Mouse (Mus musculus) skeletal muscle tissue, adult 2 months (tissue): Measurements from ENCODE around the gene Serpinb11.

ENCODE experiments used
- DNase-seq: peaks from one replicate; pipeline ENCODE4 v3.0.0-alpha.2; 2012; ENCODE audit warnings: low read depth, low spot score

The Serpinb11 gene

DNA sequence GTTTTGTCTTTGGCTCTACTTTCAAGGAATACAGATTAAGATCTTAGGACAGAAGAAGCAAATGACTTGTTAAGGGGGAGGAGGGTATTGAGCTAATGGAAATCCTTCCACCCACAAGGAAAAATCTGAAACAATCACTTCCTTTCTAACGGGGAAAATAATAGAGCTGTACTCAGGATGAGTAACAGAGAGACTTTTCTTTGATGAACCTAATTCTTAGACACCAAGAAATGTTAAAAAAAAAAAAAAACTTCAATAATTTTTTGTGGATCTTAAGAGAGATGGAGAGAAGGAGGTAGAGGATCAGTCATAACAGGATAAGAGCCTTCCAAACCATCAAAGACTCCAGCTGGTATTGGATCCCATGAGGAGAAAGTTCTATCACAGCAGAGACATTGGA, at the start of gene Serpinb11:
Gene Serpinb11 (plus strand): TSS at position 301 of the 400 bp plus-strand sequence.
- no peak for DNase-seq

GRCm38 (mm10) chr1:107345979-107346378, 15.0 kb upstream of the Serpinb11 start:
- DNase-seq = no peak

GRCm38 (mm10) chr1:107346788-107347187, 14.2 kb upstream of the Serpinb11 start:
- no peak for DNase-seq

- DNase-seq = no peak
Measured at GRCm38 (mm10) chr1:107350392-107350791, 10.6 kb upstream of the Serpinb11 start.

- DNase-seq = no peak
Measured at GRCm38 (mm10) chr1:107351115-107351514, 9.9 kb upstream of the Serpinb11 start.

GRCm38 (mm10) chr1:107353046-107353445, 8.0 kb upstream of the Serpinb11 start:
- DNase-seq = no peak

DNA sequence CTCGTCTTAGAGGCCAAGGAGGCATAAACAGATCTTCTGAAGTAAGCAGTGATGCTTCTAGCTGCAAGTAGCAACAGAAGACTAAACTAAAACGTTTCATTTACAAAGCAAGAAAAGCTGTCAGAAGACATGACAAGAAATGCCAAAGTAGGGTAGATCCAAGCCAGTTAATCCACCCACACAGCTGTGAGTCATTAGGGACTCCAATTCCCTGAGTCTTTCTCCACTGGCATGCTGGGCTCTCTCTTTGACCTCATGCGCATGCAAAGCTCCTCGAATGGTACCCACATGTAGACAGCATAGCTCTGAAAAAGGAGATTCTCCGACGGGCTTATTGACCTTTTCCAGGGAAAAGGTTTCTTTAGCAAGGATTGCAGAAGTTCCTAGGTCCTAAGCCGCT, 5.0 kb downstream of the Serpinb11 start:
- DNase-seq = no peak

- DNase-seq = no peak
Measured at GRCm38 (mm10) chr1:107368944-107369343, 7.9 kb downstream of the Serpinb11 start.

DNA sequence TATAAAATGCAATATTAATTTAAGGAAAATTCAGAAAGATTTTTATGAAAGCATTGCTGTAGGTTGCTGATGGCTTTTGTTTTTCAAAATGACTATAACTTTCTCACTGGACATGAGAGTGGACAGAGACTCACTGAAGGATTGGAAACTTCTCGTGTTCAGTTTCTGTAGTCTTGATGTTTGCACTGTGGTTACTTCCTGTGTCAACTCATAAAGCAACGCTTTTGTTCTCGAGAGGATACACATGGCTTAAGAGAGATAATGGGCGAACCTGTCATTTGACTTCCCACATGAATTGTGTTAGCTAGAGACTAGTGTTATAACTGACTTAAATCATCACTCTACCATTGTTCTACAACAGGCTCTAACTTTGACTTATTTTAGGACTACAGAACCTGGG, 16.0 kb downstream of the Serpinb11 start:
- DNase-seq = no peak

- no peak for DNase-seq
Measured at GRCm38 (mm10) chr1:107378368-107378767, 17.4 kb downstream of the Serpinb11 start.

GRCm38 (mm10) chr1:107381491-107381890, 20.5 kb downstream of the Serpinb11 start:
- no peak for DNase-seq

DNA sequence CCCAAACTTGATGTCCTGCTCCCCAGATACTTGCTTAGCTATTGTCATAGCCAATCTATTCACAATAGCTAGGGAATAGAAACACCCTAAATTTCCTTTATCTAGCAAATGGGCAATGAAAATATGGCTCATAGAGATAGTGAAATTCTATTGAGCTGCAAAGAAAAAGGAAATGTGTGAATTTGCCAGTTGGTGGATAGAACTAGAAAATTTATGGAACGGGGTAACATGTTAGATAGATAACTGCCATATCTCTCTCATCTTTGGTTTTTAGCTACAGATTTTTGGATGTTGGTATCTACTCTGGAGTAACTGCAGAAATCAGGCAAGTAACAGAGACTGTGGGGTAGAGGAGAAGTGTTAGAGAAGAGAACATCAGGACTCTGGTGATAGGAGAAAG, 21.4 kb downstream of the Serpinb11 start:
- DNase-seq = no peak

DNA sequence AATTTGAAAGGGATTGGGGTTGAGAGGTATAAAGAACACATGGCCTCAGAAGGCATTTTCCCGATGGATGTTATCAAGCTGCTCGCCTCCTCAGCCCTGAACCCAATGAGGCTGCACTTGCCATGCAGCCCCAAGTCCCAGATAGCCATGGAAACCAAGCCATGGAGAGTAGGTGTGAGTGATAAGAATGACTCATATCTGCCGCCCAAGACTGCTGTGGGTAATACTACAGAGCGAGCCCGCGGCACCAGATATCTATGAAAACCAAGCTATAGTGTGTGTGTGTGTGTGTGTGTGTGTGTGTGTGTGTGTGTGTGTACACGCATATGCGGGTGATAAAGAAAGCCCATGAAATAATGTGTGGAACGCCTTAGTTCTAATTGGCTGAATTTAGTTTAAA, 23.5 kb downstream of the Serpinb11 start:
- no peak for DNase-seq

DNA sequence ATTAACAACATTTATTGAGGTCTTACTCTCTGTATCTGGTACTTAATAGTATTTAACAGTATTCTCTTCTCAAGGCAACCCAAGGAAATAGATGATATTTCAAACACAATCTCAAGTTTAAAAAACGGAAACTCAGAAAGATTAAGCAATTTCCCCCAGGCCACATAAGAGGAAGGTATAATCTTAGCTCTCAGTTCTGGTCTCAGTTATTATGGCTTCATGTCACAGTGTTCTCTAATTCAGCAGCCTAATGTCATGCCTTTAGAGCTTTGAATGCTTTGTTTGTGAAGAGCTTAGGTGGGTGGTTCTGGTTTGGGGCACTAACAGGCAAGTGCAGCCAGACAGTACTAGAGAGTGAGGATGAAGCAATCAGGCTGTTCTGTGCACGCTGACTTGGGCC, 28.8 kb downstream of the Serpinb11 start:
- no peak for DNase-seq

DNA sequence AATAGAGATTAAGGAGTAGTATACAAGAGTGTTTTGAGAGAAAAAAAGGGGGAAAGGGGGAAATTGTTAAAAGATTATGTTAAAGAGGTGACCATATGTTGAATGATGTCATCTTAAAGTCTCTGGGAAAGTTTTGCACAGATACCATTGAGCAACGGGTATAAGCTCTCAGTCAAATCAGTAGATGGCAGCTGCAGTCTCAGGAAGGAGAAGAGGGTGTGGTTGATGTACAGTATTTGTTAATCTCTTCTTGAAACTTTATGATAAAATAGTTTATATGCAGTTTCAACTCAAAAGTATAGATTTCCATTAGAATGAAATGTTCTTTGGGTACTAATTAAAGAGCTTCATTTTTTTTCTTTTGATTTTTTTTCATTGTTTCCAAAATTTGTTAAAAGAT, 36.5 kb downstream of the Serpinb11 start:
- no peak for DNase-seq

- DNase-seq = no peak
Measured at GRCm38 (mm10) chr1:107399355-107399754, 38.4 kb downstream of the Serpinb11 start, which contains the start of gene Serpinb7. Gene Serpinb7, plus strand, starts transcription at chr1:107399655.

- DNase-seq = no peak
Measured at GRCm38 (mm10) chr1:107402082-107402481, 41.1 kb downstream of the Serpinb11 start.

DNA sequence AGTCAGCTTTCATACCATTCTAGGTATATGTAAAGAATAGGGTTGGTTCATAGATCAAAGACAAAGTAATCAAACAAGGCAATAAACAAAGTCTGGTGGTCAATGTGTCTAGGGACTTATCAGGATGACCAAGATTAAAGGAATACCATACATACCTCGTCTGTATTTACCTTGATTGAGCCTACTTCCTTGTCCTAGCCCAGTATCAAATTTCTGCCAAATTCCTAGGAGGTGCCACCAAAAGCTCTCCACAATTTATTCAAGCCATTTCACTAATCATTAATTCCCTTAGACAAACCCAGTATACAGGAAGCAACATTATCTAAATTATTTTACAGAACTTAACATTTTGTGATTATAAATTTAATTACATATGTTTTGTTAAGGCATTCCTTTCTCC, 53.7 kb downstream of the Serpinb11 start:
- DNase-seq = no peak

DNA sequence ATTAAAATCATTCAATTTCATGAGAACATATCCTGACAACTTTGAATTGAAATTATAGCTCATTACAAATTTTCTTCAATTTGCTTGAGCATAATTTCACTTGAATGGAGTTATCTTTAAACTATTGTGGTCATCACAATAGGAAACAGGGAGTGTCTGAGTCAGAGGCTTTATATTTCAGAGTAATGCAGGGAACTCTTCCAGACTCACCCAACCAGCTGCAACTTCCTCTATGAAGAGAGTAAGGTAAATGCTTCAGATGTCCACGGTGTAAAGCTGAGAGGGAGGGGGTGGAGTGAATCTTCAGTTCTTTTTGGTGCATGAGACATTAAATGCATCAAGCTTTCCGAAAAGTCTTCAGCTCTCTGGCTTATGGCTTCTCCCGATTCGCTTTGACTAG, 61.5 kb downstream of the Serpinb11 start:
- DNase-seq = no peak
